Mouse (Mus musculus) forebrain, embryonic 14.5 days (tissue): ENCODE measurements around the gene Itgb5. TPM values are rescaled to one million over a fixed set of nuclear protein-coding genes. Genes with fewer than 3 reads are reported as not detected.

Source experiments
- ATAC-seq: fragments of 200-750 bp; cut with Nextera tagmentation; 2 replicates; pipeline ENCODE4 v1.8.0; 2017; ENCODE audit warnings: mild to moderate bottlenecking, moderate library complexity
- DNase-seq: peaks from one replicate; pipeline ENCODE4 v3.0.0-alpha.2; 2015; ENCODE audit warnings: low spot score
- H3K27ac ChIP-seq: fragments of 300-500 bp; sonication (generic); 2 replicates; pipeline ENCODE4 v1.5.1; 2014; ENCODE audit warnings: low read depth, mild to moderate bottlenecking, control low read depth, low read length, moderate library complexity
- H3K27me3 ChIP-seq: fragments of 300-500 bp; sonication (generic); replicated peaks from 2 replicates; pipeline ENCODE4 v1.6.1; 2014; ENCODE audit warnings: low read length, control low read depth, mixed read lengths; ENCODE audit not compliant: control insufficient read depth, insufficient read depth
- H3K36me3 ChIP-seq: fragments of 300-500 bp; sonication (generic); 2 replicates; pipeline ENCODE4 v1.6.1; 2014; ENCODE audit warnings: low read length, control low read depth; ENCODE audit not compliant: control insufficient read depth, insufficient read depth
- H3K4me1 ChIP-seq: fragments of 300-500 bp; sonication (generic); 2 replicates; pipeline ENCODE4 v1.6.1; 2014; ENCODE audit warnings: antibody characterized with exemption, low read length, control low read depth; ENCODE audit not compliant: control insufficient read depth, insufficient read depth
- H3K4me2 ChIP-seq: fragments of 300-500 bp; sonication (generic); 2 replicates; pipeline ENCODE4 v1.6.1; 2014; ENCODE audit warnings: mild to moderate bottlenecking, control low read depth, low read length
- H3K4me3 ChIP-seq: fragments of 300-500 bp; sonication (generic); 2 replicates; pipeline ENCODE4 v1.5.1; 2014; ENCODE audit warnings: low read depth, low read length, control low read depth
- H3K9ac ChIP-seq: fragments of 300-500 bp; sonication (generic); 2 replicates; pipeline ENCODE4 v1.6.1; 2014; ENCODE audit warnings: mild to moderate bottlenecking, low read length, control low read depth, moderate library complexity
- H3K9me3 ChIP-seq: fragments of 300-500 bp; sonication (generic); replicated peaks from 2 replicates; pipeline ENCODE4 v1.6.1; 2016; ENCODE audit warnings: low read length, control low read depth, mixed read lengths; ENCODE audit not compliant: control insufficient read depth
- WGBS: fragments of 180-500 bp; shearing (Covaris S2); extraction: QIAGEN DNeasy Blood & Tissue Kit; methylation state at CpG from one replicate; pipeline ENCODE4 v1.1.7; 2014; 5-methylcytosine and 5-hydroxymethylcytosine counted together
- polyA plus RNA-seq: library from polyadenylated mRNA; unstranded; fragments of >200 nt; fragmentation: Nextera tagmentation; extraction: Ambion mirVana; gene quantifications from 2 replicates; pipeline ENCODE4 v1.2.1, GENCODE M21; 2014

Gene Itgb5
- polyA plus RNA-seq, 1 experiment from 2014 or later = 4.7 TPM

GRCm38 (mm10) chr16:33829842-33830511, 512 bp downstream of the Itgb5 start:
- under 1% methylated on average over 67 of the region's 76 CpGs for WGBS
- Histone ChIP-seq H3K36me3 (no peaks in the 10 kb centered on the region), H3K9me3 (no peaks in the 10 kb centered on the region), H3K4me2 (peak overlapping the region; percentile 98), H3K4me1 (peaks cover 23% of the 10 kb centered on the region), H3K4me3 (peak overlapping the region; percentile 69), H3K27me3 (peaks cover 33% of the 10 kb centered on the region), H3K27ac (no peak overlapping the region), H3K9ac (peak overlapping the region; percentile 66)
- ATAC-seq (peak; percentile 56), DNase-seq (peak; percentile 49)

- 4% methylated on average over 18 of the region's 18 CpGs for WGBS
These were observed 1.1 kb downstream of the Itgb5 start for GRCm38 (mm10) chr16:33830512-33831105.

GRCm38 (mm10) chr16:33832057-33832456, 2.6 kb downstream of the Itgb5 start:
- Histone ChIP-seq H3K27ac (no peak overlapping the region), H3K36me3 (no peaks in the 10 kb centered on the region), H3K4me3 (no peak overlapping the region), H3K27me3 (peaks cover 38% of the 10 kb centered on the region), H3K4me2 (peak overlapping the region; percentile 44; the same call in 1 of the 2 replicates), H3K9me3 (no peaks in the 10 kb centered on the region), H3K9ac (no peak overlapping the region), H3K4me1 (peaks cover 23% of the 10 kb centered on the region)
- no peak for DNase-seq
- 37% methylated on average over 6 of the region's 6 CpGs for WGBS
- no peak for ATAC-seq

More at GRCm38 (mm10) chr16:33830512-33831105, 1.1 kb downstream of the Itgb5 start:
- peak overlapping the region; percentile 69 for H3K4me3 ChIP-seq
- no peak overlapping the region for H3K27ac ChIP-seq
- no peak for DNase-seq
- no peaks in the 10 kb centered on the region for H3K36me3 ChIP-seq
- peak overlapping the region; percentile 98 for H3K4me2 ChIP-seq
- peaks cover 38% of the 10 kb centered on the region for H3K27me3 ChIP-seq
- no peaks in the 10 kb centered on the region for H3K9me3 ChIP-seq
- peaks cover 23% of the 10 kb centered on the region for H3K4me1 ChIP-seq
- no peak for ATAC-seq
- H3K9ac ChIP-seq = peak overlapping the region; percentile 66

GRCm38 (mm10) chr16:33832728-33833428, 3.4 kb downstream of the Itgb5 start:
- H3K9ac ChIP-seq = no peak overlapping the region
- H3K4me2 ChIP-seq = peak overlapping the region; percentile 44
- peak overlapping the region; percentile 33; the same call in 1 of the 2 replicates for H3K27ac ChIP-seq
- no peaks in the 10 kb centered on the region for H3K9me3 ChIP-seq
- H3K27me3 ChIP-seq = peaks cover 35% of the 10 kb centered on the region
- peak; percentile 93 for DNase-seq
- ATAC-seq = peak; percentile 85
- peaks cover 23% of the 10 kb centered on the region for H3K4me1 ChIP-seq
- H3K36me3 ChIP-seq = no peaks in the 10 kb centered on the region
- WGBS = under 1% methylated on average over 21 of the region's 21 CpGs
- peak overlapping the region; percentile 15; the same call in 1 of the 2 replicates for H3K4me3 ChIP-seq

GRCm38 (mm10) chr16:33833429-33833753, 3.9 kb downstream of the Itgb5 start:
- Histone ChIP-seq H3K4me2 (peak overlapping the region; percentile 44), H3K36me3 (no peaks in the 10 kb centered on the region), H3K4me1 (peaks cover 23% of the 10 kb centered on the region), H3K27me3 (peaks cover 33% of the 10 kb centered on the region), H3K9me3 (no peaks in the 10 kb centered on the region), H3K4me3 (no peak overlapping the region), H3K27ac (no peak overlapping the region), H3K9ac (no peak overlapping the region)
- 2% methylated on average over 5 of the region's 5 CpGs for whole genome bisulfite sequencing
- DNase-seq (no peak), ATAC-seq (no peak)

- Histone ChIP-seq H3K27ac (no peak overlapping the region), H3K4me3 (no peak overlapping the region; the same call in 1 of the 2 replicates), H3K4me2 (peak overlapping the region; percentile 44), H3K9me3 (no peaks in the 10 kb centered on the region), H3K36me3 (no peaks in the 10 kb centered on the region), H3K9ac (peak overlapping the region; percentile 22; the same call in 1 of the 2 replicates), H3K27me3 (peaks cover 28% of the 10 kb centered on the region), H3K4me1 (peaks cover 23% of the 10 kb centered on the region)
- peak; percentile 61 for DNase-seq
- WGBS = 3% methylated on average over 25 of the region's 25 CpGs
- ATAC-seq = 0 out of 2 replicates have a peak, but pooled peaks have one; percentile 14
These were observed 4.5 kb downstream of the Itgb5 start for GRCm38 (mm10) chr16:33833781-33834482.

GRCm38 (mm10) chr16:33836676-33837075, 7.2 kb downstream of the Itgb5 start:
- H3K4me2 ChIP-seq = no peak overlapping the region
- peaks cover 11% of the 10 kb centered on the region; the same call in 1 of the 2 replicates for H3K27me3 ChIP-seq
- no peak overlapping the region for H3K27ac ChIP-seq
- no peaks in the 10 kb centered on the region for H3K9me3 ChIP-seq
- H3K36me3 ChIP-seq = no peaks in the 10 kb centered on the region
- H3K4me1 ChIP-seq = peaks cover 17% of the 10 kb centered on the region
- 93% methylated on average over 3 of the region's 3 CpGs for WGBS
- no peak overlapping the region for H3K4me3 ChIP-seq
- DNase-seq (no peak), ATAC-seq (no peak)
- H3K9ac ChIP-seq = no peak overlapping the region

GRCm38 (mm10) chr16:33837191-33837590, 7.7 kb downstream of the Itgb5 start:
- H3K27me3 ChIP-seq = peaks cover 11% of the 10 kb centered on the region; the same call in 1 of the 2 replicates
- no peaks in the 10 kb centered on the region for H3K36me3 ChIP-seq
- no peak overlapping the region for H3K9ac ChIP-seq
- H3K4me2 ChIP-seq = no peak overlapping the region
- DNase-seq (no peak), ATAC-seq (no peak)
- no peaks in the 10 kb centered on the region for H3K9me3 ChIP-seq
- no peak overlapping the region for H3K4me3 ChIP-seq
- WGBS = 82% methylated on average over 3 of the region's 3 CpGs
- H3K27ac ChIP-seq = no peak overlapping the region
- H3K4me1 ChIP-seq = peaks cover 17% of the 10 kb centered on the region
